Mouse (Mus musculus): ENCODE results near the gene Itln1.

DNA sequence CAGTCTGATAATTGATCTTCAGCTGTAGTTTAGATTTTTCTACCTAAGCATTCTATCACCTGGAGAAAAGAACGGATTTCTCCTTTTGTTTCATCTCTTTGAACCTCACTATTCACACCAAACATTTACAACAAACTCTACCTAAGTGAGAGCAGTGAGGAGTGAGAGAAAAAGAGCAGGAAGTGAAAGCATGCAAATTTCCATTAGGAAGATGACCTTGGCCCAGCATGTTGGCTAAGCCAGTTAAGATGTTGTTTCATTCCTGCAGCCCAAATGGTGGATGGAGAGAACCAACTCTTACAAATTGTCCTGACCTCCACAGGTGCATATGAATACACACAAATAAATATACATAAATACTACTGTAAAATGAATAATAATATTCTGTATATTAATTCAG is 5.6 kb upstream of the Itln1 start:
- TF ChIP-seq CTCF (IDR thresholded peaks at IDR 0.05; ENCODE audit: low read depth, low read length) (no peak), POLR2A (IDR thresholded peaks at IDR 0.05; ENCODE audit: extremely low read depth, insufficient read depth, low read length) (no peak)
